Mouse (Mus musculus) neural tube, embryonic 15.5 days (tissue): ENCODE measurements around the gene C730034F03Rik. TPM values are rescaled to one million over a fixed set of nuclear protein-coding genes. Genes with fewer than 3 reads are reported as not detected.

ENCODE experiments used
- ATAC-seq: fragments of 200-750 bp; cut with Nextera tagmentation; 2 replicates; pipeline ENCODE4 v1.8.0; 2017; ENCODE audit warnings: mild to moderate bottlenecking, moderate TSS enrichment, moderate library complexity; ENCODE audit not compliant: low FRiP score
- H3K27ac ChIP-seq: fragments of 300-500 bp; sonication (generic); replicated peaks from 2 replicates; pipeline ENCODE4 v1.5.1; 2015; ENCODE audit warnings: mild to moderate bottlenecking, inconsistent platforms
- H3K27me3 ChIP-seq: fragments of 300-500 bp; sonication (generic); replicated peaks from 2 replicates; pipeline ENCODE4 v1.6.1; 2015; ENCODE audit warnings: inconsistent platforms
- H3K36me3 ChIP-seq: fragments of 300-500 bp; sonication (generic); 2 replicates; pipeline ENCODE4 v1.6.1; 2015; ENCODE audit warnings: inconsistent platforms
- H3K4me1 ChIP-seq: fragments of 300-500 bp; sonication (generic); 2 replicates; pipeline ENCODE4 v1.6.1; 2015; ENCODE audit warnings: inconsistent platforms
- H3K4me2 ChIP-seq: fragments of 300-500 bp; sonication (generic); 2 replicates; pipeline ENCODE4 v1.6.1; 2015; ENCODE audit warnings: inconsistent platforms, mild to moderate bottlenecking, moderate library complexity
- H3K4me3 ChIP-seq: fragments of 300-500 bp; sonication (generic); replicated peaks from 2 replicates; pipeline ENCODE4 v1.5.1; 2015; ENCODE audit warnings: mild to moderate bottlenecking, inconsistent platforms
- H3K9ac ChIP-seq: fragments of 300-500 bp; sonication (generic); replicated peaks from 2 replicates; pipeline ENCODE4 v1.6.1; 2015; ENCODE audit warnings: mild to moderate bottlenecking, inconsistent platforms
- H3K9me3 ChIP-seq: fragments of 300-500 bp; sonication (generic); replicated peaks from 2 replicates; pipeline ENCODE4 v1.6.1; 2016; ENCODE audit warnings: inconsistent platforms
- WGBS: fragments of 180-500 bp; shearing (Covaris S2); methylation state at CpG from one replicate; pipeline ENCODE4 v1.1.7; 2015; ENCODE audit warnings: mixed read lengths; 5-methylcytosine and 5-hydroxymethylcytosine counted together
- polyA plus RNA-seq: library from polyadenylated mRNA; unstranded; fragments of >200 nt; fragmentation: Nextera tagmentation; extraction: Ambion mirVana; gene quantifications from 2 replicates; pipeline ENCODE4 v1.2.1, GENCODE M21; 2015

The C730034F03Rik gene
- polyA plus RNA-seq, 1 experiment from 2014 or later = 8.7 TPM

DNA sequence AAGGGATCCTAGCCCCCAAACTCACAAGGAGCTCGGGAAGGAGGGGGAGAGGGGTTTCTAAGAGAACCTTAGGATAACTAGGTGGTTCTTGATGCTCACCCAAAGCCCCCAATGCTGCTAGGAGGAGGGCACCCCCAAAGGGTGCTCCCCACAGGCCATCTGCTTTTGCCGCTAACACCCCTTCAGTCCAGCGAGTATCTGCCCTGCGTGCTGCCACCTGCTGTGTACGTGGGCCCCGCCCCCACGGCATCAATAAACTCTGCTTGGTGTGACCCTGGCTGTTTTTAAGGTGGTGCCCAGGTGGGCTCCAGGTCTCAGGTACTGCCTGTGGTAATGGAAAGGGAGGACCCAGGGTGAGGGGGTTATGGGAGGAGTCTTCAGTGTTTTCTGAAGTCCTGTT is 32.8 kb downstream of the C730034F03Rik start:
- H3K27ac ChIP-seq = no peak overlapping the region
- 77% methylated on average over 7 of the region's 7 CpGs for WGBS
- no peak for ATAC-seq

DNA sequence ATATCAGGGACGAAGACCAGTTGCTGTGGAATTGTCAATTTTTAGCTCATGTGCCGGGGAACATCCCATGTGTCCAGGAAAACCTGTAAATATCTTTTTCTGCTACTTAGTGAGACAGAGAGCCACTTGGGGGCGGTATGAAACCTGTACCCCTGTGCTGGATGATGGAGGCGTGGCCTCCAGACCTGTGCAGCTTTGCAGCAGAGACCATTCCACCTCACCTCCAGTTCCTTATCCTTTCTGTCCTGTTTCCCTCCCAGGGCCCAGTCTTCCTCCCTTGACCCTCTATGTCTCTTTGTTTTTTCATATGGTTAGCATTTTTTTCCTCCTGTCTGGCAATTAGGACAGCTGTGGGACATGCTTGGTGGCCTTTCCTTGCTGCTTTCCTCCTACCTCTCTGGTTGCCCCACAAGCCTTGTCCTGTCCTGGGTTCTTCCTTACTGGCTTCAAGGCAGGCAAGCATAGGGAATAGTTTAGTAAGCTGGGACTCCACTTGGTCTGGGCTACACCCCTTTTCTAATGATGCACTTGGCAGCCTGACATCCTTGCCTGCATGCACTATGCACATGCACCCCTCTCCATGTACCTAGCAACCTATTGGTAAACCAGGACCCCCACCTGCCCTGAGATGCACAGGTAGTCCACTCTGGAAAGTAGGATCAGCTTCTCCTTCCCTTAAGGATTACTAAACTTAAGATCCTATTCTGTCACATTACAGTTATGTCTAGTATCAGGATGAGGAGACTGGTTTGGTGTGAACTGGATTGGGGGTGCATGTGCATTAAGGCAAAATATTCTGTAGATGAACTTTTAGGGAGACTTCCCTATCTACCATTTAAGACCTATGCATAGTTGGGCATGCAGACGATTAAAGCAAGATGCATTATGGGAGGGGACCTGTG is 34.2 kb downstream of the C730034F03Rik start:
- H3K9me3 ChIP-seq = no peaks in the 10 kb centered on the region
- H3K36me3 ChIP-seq = peaks cover 44% of the 10 kb centered on the region
- no peak overlapping the region for H3K4me2 ChIP-seq
- H3K27ac ChIP-seq = no peak overlapping the region
- H3K4me3 ChIP-seq = no peak overlapping the region
- H3K4me1 ChIP-seq = no peaks in the 10 kb centered on the region
- H3K9ac ChIP-seq = no peak overlapping the region
- WGBS = 62% methylated on average over 5 of the region's 5 CpGs
- ATAC-seq = no peak
- no peaks in the 10 kb centered on the region for H3K27me3 ChIP-seq

More for the DNA sequence above, 32.8 kb downstream of the C730034F03Rik start:
- Histone ChIP-seq H3K9ac (no peak overlapping the region), H3K9me3 (no peaks in the 10 kb centered on the region), H3K4me3 (no peak overlapping the region), H3K4me1 (0 out of 2 replicates have a peak, but pooled peaks cover 6% of the 10 kb centered on the region), H3K4me2 (no peak overlapping the region), H3K27me3 (no peaks in the 10 kb centered on the region), H3K36me3 (peaks cover 58% of the 10 kb centered on the region)

DNA sequence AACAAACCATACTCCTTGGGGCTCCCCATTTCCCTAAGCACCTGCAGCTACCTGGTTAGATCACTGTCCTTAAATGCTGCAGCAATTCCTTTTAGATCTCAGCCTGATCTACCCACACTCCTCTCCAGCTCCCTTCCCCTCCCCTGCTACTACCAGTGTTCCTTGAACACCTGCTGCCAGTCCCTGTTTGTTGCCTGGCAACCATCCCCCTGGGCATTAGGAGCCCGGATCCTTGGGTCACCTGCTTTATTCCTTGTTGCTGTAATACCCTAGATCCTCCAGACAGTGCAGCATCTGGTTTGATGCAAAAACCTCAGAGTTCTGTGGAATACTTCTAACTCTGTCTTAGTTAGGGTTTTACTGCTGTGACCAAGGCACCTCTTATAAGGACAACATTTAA is 35.7 kb downstream of the C730034F03Rik start:
- Histone ChIP-seq H3K36me3 (peaks cover 33% of the 10 kb centered on the region), H3K4me1 (no peaks in the 10 kb centered on the region), H3K9me3 (no peaks in the 10 kb centered on the region), H3K4me2 (no peak overlapping the region), H3K9ac (no peak overlapping the region), H3K27ac (no peak overlapping the region), H3K27me3 (no peaks in the 10 kb centered on the region), H3K4me3 (no peak overlapping the region)
- WGBS = 3% methylated on average over 1 of the region's 1 CpGs
- 0 out of 2 replicates have a peak, but pooled peaks have one; percentile 29 for ATAC-seq

DNA sequence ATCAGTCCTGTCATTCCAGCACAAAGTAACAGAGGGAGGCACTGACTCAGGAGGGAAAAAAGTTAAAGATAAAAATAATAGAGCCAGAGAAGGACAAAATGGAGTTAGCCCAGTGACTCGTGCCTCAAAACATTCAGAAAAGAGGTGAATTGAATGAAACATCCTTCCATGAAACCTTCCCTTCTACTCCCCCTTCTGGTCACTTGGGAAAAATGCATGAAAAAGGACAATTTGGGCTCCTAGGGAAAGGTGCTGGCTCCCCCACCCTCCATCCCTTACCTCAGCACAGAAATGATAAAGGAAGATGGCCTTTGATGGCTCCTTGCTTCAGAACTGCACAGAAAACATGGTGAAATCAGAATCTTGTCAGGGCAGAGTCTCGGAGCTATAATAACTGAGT is 39.2 kb downstream of the C730034F03Rik start:
- no peak overlapping the region for H3K9ac ChIP-seq
- H3K27me3 ChIP-seq = no peaks in the 10 kb centered on the region
- no peaks in the 10 kb centered on the region for H3K9me3 ChIP-seq
- H3K36me3 ChIP-seq = peaks cover 5% of the 10 kb centered on the region; the same call in 1 of the 2 replicates
- no peak overlapping the region for H3K4me3 ChIP-seq
- H3K27ac ChIP-seq = no peak overlapping the region
- no peak for ATAC-seq
- H3K4me1 ChIP-seq = no peaks in the 10 kb centered on the region
- WGBS = 27% methylated on average over 2 of the region's 2 CpGs
- H3K4me2 ChIP-seq = no peak overlapping the region

DNA sequence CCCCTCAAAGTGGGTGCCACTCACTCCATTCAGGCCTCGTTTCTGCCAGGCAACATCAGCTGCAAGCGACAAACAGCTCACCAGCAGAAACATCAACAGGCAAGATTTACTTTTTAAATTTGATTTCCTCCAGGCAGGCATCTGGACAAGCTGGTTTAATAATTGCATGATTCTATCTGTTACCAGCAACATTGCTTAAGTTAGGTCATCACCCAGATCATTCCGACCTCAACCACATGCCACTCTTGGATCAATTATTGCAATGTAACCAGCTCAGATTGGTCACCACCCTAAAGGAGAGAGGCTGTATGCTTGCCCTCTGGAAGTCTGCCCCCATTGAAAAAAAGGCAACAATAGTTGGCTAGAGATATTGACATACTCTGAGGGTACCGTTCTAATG is 42.1 kb downstream of the C730034F03Rik start:
- Histone ChIP-seq H3K9ac (no peak overlapping the region), H3K4me2 (no peak overlapping the region), H3K36me3 (no peaks in the 10 kb centered on the region), H3K9me3 (no peaks in the 10 kb centered on the region), H3K27ac (no peak overlapping the region), H3K4me3 (no peak overlapping the region), H3K27me3 (no peaks in the 10 kb centered on the region), H3K4me1 (peaks cover 14% of the 10 kb centered on the region)
- WGBS = 89% methylated on average over 4 of the region's 4 CpGs
- no peak for ATAC-seq

DNA sequence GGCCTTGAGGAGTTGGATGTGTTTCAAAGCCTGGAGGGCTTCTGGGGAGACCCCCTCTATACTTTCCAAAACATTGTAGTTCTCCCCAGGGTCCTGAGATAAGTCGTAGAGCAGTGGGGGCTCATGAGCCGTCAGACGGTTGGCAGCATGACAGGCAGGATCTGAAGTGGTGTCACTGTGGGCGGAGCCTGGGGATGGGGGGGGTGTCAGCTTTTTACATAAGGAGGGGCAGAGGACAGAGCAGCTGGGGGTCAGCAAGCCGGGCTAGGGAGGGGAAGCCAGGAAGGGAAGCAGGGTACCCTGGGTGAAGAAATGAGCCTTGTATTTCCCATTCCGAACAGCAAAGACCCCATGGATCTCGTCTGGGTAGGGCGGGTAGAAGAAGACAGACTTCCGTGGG is 44.0 kb downstream of the C730034F03Rik start:
- peaks cover 30% of the 10 kb centered on the region for H3K4me1 ChIP-seq
- H3K36me3 ChIP-seq = no peaks in the 10 kb centered on the region
- no peak overlapping the region for H3K9ac ChIP-seq
- H3K4me3 ChIP-seq = no peak overlapping the region
- H3K27ac ChIP-seq = no peak overlapping the region
- no peak overlapping the region for H3K4me2 ChIP-seq
- H3K9me3 ChIP-seq = no peaks in the 10 kb centered on the region
- ATAC-seq = no peak
- no peaks in the 10 kb centered on the region for H3K27me3 ChIP-seq
- 80% methylated on average over 9 of the region's 9 CpGs for WGBS

DNA sequence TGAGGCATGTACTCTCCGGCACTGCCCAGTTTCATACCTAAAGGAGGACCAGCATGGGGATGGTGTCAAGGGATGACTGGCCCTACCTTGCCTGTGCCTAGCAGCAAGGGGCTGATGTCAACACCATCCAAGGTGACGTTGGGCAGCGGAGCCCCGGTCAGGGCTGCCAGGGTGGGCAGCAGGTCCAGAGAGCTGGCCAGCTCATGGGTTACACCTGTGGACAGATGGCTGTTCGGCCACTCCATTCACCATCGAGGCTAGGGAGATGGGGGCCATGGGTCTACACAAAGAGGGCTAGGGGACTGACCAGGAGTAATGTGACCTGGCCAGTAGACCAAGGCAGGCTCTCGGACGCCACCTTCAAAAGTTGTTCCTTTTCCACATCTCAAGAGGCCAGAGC is 44.5 kb downstream of the C730034F03Rik start:
- WGBS = 97% methylated on average over 8 of the region's 8 CpGs

DNA sequence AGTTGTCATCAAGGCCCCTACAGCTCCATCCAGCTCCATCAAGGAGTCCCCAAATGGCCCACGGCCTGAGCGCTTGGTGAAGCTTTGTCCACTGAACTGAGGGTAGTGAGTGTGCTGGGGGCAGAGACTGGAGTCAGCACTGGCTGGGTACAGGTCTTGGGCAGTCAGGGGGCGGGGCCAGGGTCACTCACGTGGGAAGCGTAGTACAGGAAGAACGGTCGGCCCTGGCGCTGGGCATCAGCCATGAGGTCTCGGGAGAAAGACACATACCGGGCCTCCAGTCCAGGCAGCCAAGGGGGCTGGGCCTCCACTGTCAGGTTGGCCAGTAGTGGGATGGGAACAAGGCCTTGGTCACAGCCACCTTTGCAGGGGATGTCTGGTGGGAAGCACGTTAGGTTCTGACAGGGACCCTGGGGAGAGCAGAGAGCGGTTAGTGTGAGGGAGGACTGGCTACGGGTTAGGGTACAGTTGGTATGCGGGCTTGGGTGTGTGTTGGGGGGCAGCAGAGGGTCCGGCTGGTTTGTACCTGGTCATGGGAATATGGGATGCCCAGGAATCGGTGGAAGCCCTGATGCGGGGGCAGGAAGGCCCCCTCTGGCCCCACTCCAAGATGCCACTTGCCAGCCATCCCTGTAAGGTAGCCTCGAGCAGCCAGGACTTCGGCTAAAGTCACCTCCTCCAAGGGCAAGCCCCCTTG is 45.4 kb downstream of the C730034F03Rik start:
- no peaks in the 10 kb centered on the region for H3K9me3 ChIP-seq
- no peak overlapping the region for H3K27ac ChIP-seq
- no peak for ATAC-seq
- H3K36me3 ChIP-seq = no peaks in the 10 kb centered on the region
- 93% methylated on average over 19 of the region's 19 CpGs for WGBS
- H3K4me1 ChIP-seq = peaks cover 30% of the 10 kb centered on the region
- no peak overlapping the region for H3K9ac ChIP-seq
- no peaks in the 10 kb centered on the region for H3K27me3 ChIP-seq
- peak overlapping the region; percentile 63 for H3K4me2 ChIP-seq
- peak overlapping the region; percentile 57 for H3K4me3 ChIP-seq

More for the DNA sequence above, 44.5 kb downstream of the C730034F03Rik start:
- no peak overlapping the region for H3K4me3 ChIP-seq
- H3K36me3 ChIP-seq = no peaks in the 10 kb centered on the region
- no peaks in the 10 kb centered on the region for H3K27me3 ChIP-seq
- ATAC-seq = no peak
- H3K9ac ChIP-seq = no peak overlapping the region
- no peak overlapping the region for H3K4me2 ChIP-seq
- H3K27ac ChIP-seq = no peak overlapping the region
- no peaks in the 10 kb centered on the region for H3K9me3 ChIP-seq
- H3K4me1 ChIP-seq = peaks cover 30% of the 10 kb centered on the region

DNA sequence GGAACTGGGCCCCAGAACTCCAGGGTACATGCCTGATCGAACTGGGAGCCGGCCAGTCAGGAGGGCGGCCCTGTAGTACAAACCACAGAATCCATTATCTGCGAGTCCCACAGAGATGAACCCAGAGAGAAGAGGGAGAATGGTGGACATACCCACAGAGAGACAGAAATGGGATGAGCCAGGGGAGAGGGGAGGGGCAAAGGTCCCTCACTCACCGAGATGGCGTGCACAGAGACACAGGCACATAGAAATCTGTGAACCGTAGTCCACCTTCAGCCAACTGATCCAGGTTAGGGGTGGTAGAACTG is 45.9 kb downstream of the C730034F03Rik start:
- Histone ChIP-seq H3K9ac (peak overlapping the region; percentile 45), H3K27me3 (no peaks in the 10 kb centered on the region), H3K9me3 (no peaks in the 10 kb centered on the region), H3K4me1 (peaks cover 30% of the 10 kb centered on the region), H3K36me3 (no peaks in the 10 kb centered on the region), H3K27ac (peak overlapping the region; percentile 86; the same call in 1 of the 2 replicates), H3K4me3 (peak overlapping the region; percentile 57), H3K4me2 (peak overlapping the region; percentile 63)
- 90% methylated on average over 7 of the region's 7 CpGs for WGBS
- ATAC-seq = peak; percentile 0; the same call in 1 of the 2 replicates

DNA sequence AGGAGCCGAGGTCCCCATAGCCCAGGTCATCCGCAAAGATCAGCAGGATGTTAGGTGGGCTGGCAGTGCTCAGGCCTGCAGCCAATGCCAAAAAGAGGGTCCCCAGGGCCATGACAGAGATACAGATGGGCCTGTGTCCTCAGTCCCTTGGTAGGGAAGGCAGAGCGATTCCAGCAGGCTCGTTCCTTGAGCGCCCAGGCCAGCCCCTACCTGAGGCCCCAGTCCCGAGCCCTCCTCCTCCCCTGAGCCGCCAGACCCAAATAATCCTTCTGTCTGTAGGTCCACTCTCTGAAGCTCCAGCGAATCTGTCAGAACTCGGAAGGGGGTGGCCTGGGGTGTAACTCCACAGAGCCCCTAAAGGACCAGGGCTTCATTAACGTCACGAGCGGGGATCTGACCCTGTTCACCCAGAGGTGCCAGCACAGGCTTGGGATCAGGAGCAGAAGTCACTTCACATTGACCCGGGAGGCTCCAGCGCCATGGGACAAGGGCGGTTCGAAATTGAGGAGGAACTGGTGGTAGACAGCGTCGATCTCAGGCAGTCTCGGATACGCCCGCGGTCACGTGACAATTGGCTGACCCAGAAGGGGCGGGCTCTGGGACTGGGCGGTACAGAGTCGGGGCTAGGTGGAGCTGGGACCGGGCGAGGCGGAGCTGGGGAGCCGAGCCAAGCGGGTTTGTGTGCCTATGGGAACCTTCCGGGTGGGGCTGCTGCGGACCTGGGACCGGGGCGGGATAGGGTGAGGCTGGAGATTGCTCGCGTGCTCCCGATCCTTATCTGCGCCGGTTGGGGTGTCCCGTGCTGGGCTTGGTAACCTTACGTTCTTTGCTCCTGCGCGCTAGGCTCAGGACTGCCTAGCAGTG is 46.5 kb downstream of the C730034F03Rik start:
- Histone ChIP-seq H3K27ac (peak overlapping the region; percentile 86), H3K9me3 (no peaks in the 10 kb centered on the region), H3K4me2 (peak overlapping the region; percentile 63), H3K4me3 (peak overlapping the region; percentile 57), H3K27me3 (no peaks in the 10 kb centered on the region), H3K36me3 (no peaks in the 10 kb centered on the region), H3K4me1 (peaks cover 30% of the 10 kb centered on the region), H3K9ac (peak overlapping the region; percentile 45)
- WGBS = 10% methylated on average over 39 of the region's 44 CpGs
- peak; percentile 96 for ATAC-seq

DNA sequence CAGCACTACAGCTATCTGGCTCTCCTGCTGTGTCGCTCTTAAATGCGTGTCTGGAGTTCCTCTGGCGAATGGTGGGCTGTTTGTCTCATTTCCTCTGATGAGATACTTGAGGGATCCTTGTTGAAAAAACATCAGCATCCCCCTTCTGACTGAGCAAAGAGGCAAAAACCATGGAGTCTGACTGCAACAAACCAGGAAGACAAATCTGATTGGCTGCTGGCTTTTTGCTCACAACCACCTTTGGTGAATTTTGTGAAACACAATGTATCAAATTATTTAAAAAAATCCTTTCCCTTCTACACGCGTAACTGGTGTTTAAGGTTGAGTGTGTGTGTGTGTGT is 47.1 kb downstream of the C730034F03Rik start:
- H3K36me3 ChIP-seq = no peaks in the 10 kb centered on the region
- no peaks in the 10 kb centered on the region for H3K9me3 ChIP-seq
- ATAC-seq = peak; percentile 36
- H3K4me2 ChIP-seq = peak overlapping the region; percentile 63
- no peaks in the 10 kb centered on the region for H3K27me3 ChIP-seq
- H3K4me3 ChIP-seq = peak overlapping the region; percentile 57
- peak overlapping the region; percentile 86 for H3K27ac ChIP-seq
- 9% methylated on average over 5 of the region's 5 CpGs for whole genome bisulfite sequencing
- H3K9ac ChIP-seq = peak overlapping the region; percentile 45
- H3K4me1 ChIP-seq = peaks cover 30% of the 10 kb centered on the region
